Mouse (Mus musculus) cerebellum, adult 2 months (tissue): ENCODE measurements around the gene Il27ra.

Experiments used
- CTCF ChIP-seq: fragments of 200-500 bp; IDR thresholded peaks from 2 replicates; pipeline ENCODE4 v1.5.1; 2011; ENCODE audit warnings: low read depth, mild to moderate bottlenecking, control low read depth, low read length, moderate library complexity, borderline replicate concordance; ENCODE audit not compliant: insufficient read depth
- POLR2A ChIP-seq: fragments of 200-500 bp; IDR thresholded peaks from 2 replicates; pipeline ENCODE4 v1.6.1; 2011; ENCODE audit warnings: low read length, control low read depth, borderline replicate concordance; ENCODE audit not compliant: insufficient read depth

- TF ChIP-seq POLR2A (no peak), CTCF (no peak)
Observed at GRCm38 (mm10) chr8:84070241-84070640, 27.9 kb upstream of the Il27ra start.
